Mouse (Mus musculus): Measurements from ENCODE around the gene Edf1. TPM values are rescaled to one million over a fixed set of nuclear protein-coding genes. Genes with fewer than 3 reads are reported as not detected.

The Edf1 gene
- 398 and 454 TPM in 2 replicates for polyA plus RNA-seq (2012; ENCODE audit: insufficient read depth, insufficient read length, missing spikeins)

DNA sequence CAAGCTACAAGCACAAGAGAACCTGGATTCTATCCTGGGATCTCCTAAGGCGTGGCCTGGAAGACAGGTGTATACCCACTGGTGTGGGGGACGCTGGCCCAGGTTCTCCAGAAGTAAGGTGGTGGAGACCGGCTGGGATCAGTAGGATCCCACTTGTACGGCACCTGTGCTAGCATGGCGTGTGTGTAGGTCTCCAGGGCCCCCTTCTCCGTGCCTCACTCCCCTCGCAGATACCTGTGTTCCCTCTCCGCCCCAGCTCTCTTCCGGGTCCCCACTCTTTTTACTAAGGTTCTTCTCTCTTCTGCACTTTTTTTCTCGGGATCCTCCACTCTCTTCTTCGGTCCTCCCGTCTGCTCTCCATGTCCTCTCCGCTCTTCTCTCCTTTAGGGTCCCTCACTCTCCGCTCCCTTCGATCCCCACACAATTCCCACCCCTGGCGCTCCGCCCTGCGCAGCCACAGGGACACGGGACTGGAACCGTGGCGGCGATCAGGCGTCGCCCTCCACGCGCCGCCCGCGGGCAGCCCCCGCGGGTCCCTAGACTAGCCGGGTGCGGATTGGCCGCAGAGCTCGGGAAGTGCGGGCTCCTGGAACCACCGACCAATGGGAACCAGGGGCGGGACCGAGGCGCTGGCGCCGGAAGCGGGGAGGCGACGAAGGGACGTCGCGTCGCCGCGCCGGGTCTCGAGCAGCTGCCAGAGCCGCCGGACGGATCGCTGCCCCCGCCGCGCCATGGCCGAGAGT is at the start of gene Edf1:
Gene Edf1, plus strand, starts transcription at position 627 of the 743 bp plus-strand sequence.
- peak within 1 kb of the TSS; percentile 89 for H3K4me3 ChIP-seq (ENCODE audit: insufficient read depth, low read depth, low read length)
- H3K27ac ChIP-seq (replicated peaks; ENCODE audit: low read depth, low read length), result peak within 1 kb of the TSS; percentile 73
- peaks cover 3% of the 10 kb centered on the region; the same call in 1 of the 2 replicates for H3K4me1 ChIP-seq (ENCODE audit: control insufficient read depth, insufficient read depth, insufficient read length, low read length)

DNA sequence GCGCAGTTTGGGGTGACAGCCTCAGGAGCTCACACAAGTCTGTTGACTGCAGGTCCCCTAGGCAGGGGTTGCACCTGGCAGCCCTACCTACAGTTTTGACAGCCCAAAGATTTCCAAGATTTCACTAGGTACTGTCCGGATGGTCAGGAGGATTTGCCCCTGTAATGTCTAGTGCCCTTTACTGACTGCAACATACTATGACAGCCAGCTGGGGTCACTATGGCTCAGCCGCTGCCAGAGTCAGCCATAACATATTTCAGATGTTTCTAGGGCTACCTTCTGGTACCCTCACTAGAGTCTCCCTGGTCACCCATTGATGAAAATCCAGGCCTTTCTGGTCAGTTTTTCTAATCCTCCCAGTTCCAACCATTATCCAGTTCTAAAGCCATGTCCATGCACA is 47.7 kb upstream of the Edf1 start:
- no peak overlapping the region for H3K27ac ChIP-seq (replicated peaks; ENCODE audit: low read depth, low read length)
- H3K4me3 ChIP-seq (ENCODE audit: insufficient read depth, low read depth, low read length), result no peak overlapping the region
- H3K4me1 ChIP-seq (ENCODE audit: control insufficient read depth, insufficient read depth, insufficient read length, low read length), result no peaks in the 10 kb centered on the region

DNA sequence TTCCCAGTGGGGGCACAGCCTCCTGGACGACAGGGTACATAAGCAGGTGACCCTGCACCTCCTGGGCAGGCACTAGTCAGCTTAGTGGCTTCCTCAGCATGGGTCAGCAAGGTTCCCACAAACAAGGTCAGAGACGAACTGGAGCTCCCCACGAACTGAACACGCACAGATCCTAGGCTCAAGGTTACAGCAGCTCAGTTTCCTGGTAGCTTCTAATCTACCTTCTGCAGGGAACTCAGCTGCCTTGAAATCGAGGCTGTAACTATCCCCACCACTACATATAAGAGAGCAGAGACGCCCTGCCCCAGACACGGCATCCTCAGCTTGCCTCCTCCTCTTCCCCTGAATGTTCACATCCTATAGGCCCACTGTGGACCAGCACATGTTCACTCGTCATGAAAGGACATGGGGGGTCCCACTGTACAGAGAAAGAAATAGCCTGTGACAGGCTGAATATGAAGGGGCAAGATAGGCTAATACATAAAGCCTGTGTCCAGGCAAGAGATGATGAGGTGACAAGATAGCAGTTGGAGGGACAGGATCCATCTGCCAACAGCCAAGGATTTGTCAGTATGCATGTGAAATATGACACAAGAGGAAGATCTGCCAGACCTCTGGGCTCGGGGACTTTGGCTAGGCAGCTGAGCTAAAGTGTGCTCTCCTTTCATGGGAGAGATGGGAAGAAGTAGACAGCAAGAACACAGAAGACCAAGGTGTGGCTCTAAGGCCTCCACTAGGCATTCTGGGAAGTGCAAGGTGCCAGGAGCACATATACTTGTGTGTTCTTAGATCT is 30.9 kb upstream of the Edf1 start:
- Histone ChIP-seq H3K4me3 (ENCODE audit: insufficient read depth, low read depth, low read length) (no peak overlapping the region), H3K4me1 (ENCODE audit: control insufficient read depth, insufficient read depth, insufficient read length, low read length) (no peaks in the 10 kb centered on the region), H3K27ac (replicated peaks; ENCODE audit: low read depth, low read length) (no peak overlapping the region)

DNA sequence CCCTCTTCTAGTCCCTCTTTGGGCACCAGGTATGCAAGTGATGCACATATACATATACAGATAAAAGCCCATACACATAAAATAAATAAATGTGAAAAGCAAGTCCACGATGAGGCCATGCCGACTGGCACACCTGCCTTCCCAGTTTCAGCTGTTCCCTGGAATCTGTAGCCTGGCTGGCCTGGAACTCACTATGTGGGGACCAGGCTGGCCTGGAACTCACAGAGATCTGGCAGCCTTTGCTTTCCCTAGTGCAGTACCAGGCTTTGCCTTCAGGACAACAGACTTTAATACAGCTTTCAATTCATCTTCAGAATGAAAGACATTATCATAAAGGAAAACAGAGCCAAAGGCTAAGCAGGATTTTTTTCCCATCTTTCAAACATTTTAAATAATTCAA is 23.9 kb upstream of the Edf1 start:
- no peak overlapping the region for H3K4me3 ChIP-seq (ENCODE audit: insufficient read depth, low read depth, low read length)
- peaks cover 12% of the 10 kb centered on the region for H3K4me1 ChIP-seq (ENCODE audit: control insufficient read depth, insufficient read depth, insufficient read length, low read length)
- H3K27ac ChIP-seq (replicated peaks; ENCODE audit: low read depth, low read length), result peak overlapping the region; percentile 41

DNA sequence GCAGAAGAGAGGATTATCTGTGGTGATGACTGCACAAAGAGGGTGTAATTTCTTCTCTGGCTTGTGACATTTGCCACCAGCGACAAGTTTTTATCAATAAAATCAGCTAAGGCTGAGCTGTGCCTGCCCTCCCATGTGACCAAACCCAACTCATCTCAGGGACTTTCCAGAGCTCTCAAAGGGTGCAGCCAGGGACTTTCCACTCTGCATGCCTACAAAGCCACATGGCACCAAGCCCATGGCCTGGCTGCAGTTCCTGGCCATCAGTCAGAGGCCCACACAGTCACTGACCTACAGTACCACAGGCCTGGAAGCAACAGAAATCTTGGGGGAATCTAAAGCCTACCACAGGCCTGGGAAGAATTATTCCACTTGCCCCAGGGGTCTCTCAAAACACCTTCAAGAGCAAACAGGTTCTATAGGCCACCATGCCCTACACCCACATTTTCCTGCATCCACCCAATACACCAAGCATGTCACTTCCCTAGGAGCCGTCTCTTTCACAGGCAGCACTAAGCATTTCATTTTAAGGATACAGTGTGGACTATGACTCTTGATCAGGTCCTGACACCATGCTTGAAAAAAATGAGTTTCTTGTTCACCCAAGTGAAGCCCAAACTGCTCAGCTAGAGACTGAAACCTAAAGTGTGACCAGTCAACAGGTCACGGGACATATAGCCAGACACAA is 23.3 kb upstream of the Edf1 start:
- H3K4me1 ChIP-seq (ENCODE audit: control insufficient read depth, insufficient read depth, insufficient read length, low read length), result peaks cover 12% of the 10 kb centered on the region
- no peak overlapping the region for H3K4me3 ChIP-seq (ENCODE audit: insufficient read depth, low read depth, low read length)
- H3K27ac ChIP-seq (replicated peaks; ENCODE audit: low read depth, low read length), result peak overlapping the region; percentile 64

DNA sequence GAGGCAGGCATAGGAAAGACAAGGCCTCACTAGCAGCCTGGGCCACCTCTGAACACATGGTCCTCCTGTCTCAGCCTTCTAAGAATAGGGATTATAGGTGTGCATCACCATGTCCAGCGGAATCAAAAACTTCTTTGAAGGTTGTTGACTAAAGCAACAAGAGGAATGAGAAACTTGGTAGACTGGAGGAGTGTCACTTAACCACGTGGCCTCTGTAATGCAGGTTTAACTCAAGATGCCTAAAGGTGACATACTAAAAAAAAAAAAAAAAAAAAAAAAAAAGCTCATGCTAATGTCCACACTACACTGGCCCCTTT is 22.8 kb upstream of the Edf1 start:
- H3K4me3 ChIP-seq (ENCODE audit: insufficient read depth, low read depth, low read length), result no peak overlapping the region
- H3K27ac ChIP-seq (replicated peaks; ENCODE audit: low read depth, low read length), result peak overlapping the region; percentile 64
- peaks cover 12% of the 10 kb centered on the region for H3K4me1 ChIP-seq (ENCODE audit: control insufficient read depth, insufficient read depth, insufficient read length, low read length)

DNA sequence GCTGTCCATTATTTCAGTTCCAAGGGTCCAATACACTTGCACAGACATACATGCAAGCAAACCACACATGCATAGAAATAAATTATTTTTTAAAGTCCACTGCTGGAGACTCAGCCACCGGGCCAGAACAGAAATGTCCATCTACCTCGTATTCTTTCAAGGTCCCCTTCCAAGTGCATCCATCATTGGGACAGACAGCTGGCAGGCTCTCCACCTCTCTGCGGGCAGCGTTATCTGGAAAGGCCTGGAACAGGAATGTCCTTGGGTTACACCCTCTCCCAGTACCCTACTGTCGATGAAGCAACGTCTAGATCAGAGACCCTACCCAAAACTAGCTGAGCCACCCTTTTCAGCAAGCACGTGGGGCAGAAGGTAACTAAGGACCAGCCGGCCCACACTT is 21.1 kb upstream of the Edf1 start:
- Histone ChIP-seq H3K4me3 (ENCODE audit: insufficient read depth, low read depth, low read length) (no peak overlapping the region), H3K27ac (replicated peaks; ENCODE audit: low read depth, low read length) (peak overlapping the region; percentile 66; the same call in 1 of the 2 replicates), H3K4me1 (ENCODE audit: control insufficient read depth, insufficient read depth, insufficient read length, low read length) (peaks cover 18% of the 10 kb centered on the region)

DNA sequence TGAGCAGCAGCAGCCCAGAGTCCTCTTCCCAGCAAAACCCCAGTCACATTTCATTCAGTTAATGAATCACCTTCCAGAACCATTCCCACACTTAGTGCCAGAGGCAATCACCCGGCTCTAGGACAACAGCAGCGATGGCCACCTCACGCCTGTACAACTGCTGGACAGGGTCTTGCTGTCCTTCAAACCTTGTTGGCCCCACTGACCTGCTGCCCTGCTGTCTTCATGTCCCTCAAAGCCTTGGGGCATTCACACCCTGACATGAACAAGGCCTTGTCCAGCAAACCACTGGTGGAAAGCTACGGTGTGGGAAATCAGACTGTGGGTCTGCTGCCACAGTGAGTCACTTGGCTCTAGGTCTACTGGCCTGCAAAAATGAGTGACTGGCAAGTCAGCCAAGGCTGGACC is 17.1 kb upstream of the Edf1 start:
- no peak overlapping the region for H3K4me3 ChIP-seq (ENCODE audit: insufficient read depth, low read depth, low read length)
- peak overlapping the region; percentile 6; the same call in 1 of the 2 replicates for H3K27ac ChIP-seq (replicated peaks; ENCODE audit: low read depth, low read length)
- peaks cover 23% of the 10 kb centered on the region for H3K4me1 ChIP-seq (ENCODE audit: control insufficient read depth, insufficient read depth, insufficient read length, low read length)

DNA sequence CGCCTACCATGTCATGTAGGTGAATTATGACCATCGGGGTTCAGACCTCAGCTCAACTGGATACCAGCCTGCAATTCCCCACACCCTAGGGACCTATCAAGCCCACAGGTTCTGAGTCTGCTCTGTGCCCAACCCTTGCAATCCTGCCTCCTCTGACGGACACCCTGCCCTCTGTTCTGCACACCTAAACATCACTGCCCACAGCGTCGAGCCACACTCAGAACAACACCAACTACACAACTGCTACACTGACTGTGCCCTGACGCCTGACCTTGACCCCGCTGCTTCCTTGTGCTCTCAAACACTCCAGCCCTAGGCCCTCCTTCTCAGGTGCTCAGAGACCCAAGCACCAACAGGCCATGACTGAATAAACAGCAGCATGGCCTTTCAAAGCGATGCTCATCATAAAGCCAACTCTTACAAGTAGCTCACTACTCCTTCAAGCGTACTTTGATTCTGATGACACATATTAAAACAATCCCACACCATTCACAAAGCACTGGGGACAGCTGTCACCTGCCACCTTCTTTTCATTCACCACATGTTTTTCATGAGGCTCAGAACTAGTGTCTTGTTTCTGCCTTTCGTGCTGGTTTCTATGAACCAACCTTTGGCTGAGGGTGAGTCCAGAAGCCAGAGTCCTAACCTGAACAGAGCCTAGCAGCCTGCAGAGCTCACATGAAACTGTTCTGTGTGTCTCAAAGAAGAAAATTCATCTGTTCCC is 15.8 kb upstream of the Edf1 start:
- H3K4me1 ChIP-seq (ENCODE audit: control insufficient read depth, insufficient read depth, insufficient read length, low read length), result peaks cover 24% of the 10 kb centered on the region
- no peak overlapping the region for H3K4me3 ChIP-seq (ENCODE audit: insufficient read depth, low read depth, low read length)
- no peak overlapping the region for H3K27ac ChIP-seq (replicated peaks; ENCODE audit: low read depth, low read length)

DNA sequence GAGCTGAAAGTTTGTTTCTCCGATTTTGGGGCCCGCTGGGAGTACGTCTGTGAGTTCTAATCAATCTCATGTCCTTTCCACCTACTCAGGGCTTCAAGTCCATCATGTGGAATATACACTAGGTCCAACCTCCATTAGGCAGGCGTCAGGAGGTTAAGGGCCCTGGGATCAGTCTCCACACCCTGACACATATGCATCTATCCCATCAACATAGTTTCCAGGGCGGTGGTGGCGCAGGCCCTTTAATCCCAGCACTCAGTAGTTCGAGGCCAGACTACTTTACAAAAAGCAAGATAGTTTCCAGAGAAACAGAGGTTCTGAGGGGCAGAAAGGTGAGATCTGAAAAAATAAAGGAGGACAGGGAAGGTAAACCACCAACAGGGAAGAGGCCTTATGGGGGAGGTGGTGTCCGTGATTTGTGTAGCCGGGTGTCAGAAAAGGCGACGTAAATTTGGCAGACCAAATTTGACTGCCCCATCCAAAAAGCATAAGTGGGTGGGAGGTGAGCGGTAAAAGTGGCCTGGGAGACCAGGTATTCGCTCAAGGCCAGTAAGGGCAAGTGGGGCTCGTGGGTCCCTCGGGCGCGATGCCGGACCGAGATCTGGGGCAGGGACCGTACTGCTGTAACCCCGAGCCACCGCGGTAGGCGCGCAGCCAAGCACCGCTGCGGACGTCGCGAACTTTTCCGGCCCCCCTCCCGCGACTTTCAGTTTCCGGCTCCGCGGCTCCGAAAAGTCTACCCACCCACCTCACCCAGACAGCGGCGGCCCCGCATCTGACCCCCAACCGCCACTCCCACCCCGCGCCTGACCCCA is 11.4 kb upstream of the Edf1 start:
- H3K4me1 ChIP-seq (ENCODE audit: control insufficient read depth, insufficient read depth, insufficient read length, low read length), result peaks cover 21% of the 10 kb centered on the region
- H3K27ac ChIP-seq (replicated peaks; ENCODE audit: low read depth, low read length), result peak overlapping the region; percentile 73
- H3K4me3 ChIP-seq (ENCODE audit: insufficient read depth, low read depth, low read length), result peak overlapping the region; percentile 72

DNA sequence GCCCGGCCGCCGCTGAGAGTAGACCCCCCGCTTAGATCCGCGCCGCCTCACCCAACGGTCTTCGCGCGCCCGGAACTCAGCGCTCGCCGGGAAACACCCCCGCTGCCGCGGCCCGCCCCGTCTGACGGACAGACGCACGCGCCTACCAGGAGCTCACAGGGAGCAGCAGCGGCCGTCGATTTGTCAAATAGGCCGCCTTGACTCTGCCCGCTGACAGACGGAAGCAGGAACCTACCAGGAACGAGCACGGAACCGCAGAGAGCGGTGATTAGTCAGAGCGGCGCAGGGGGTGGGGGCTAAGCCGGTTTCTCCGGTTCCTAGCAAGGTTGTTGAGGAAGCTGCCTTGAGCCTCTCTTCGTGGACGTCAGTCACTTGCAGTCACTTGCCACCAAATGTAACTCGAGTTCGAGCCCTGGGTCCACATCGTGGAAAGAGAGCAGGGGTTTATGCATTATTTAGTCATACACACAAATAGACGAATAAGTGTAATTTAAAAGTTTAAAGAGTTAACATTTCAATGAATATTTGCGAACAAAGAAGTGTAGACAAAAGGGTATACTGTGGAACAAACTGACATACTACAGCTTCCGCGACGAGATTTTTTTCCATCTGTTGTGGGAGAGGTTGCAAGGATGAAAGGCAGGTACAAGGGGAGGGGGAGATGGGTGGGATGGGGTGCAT is 10.7 kb upstream of the Edf1 start, which contains the start of gene Traf2:
Gene Traf2, minus strand, starts transcription at position 130 of the 681 bp plus-strand sequence.
- peak within 1 kb of the TSS; percentile 73 for H3K27ac ChIP-seq (replicated peaks; ENCODE audit: low read depth, low read length)
- H3K4me1 ChIP-seq (ENCODE audit: control insufficient read depth, insufficient read depth, insufficient read length, low read length), result peaks cover 17% of the 10 kb centered on the region
- peak within 1 kb of the TSS; percentile 72 for H3K4me3 ChIP-seq (ENCODE audit: insufficient read depth, low read depth, low read length)

DNA sequence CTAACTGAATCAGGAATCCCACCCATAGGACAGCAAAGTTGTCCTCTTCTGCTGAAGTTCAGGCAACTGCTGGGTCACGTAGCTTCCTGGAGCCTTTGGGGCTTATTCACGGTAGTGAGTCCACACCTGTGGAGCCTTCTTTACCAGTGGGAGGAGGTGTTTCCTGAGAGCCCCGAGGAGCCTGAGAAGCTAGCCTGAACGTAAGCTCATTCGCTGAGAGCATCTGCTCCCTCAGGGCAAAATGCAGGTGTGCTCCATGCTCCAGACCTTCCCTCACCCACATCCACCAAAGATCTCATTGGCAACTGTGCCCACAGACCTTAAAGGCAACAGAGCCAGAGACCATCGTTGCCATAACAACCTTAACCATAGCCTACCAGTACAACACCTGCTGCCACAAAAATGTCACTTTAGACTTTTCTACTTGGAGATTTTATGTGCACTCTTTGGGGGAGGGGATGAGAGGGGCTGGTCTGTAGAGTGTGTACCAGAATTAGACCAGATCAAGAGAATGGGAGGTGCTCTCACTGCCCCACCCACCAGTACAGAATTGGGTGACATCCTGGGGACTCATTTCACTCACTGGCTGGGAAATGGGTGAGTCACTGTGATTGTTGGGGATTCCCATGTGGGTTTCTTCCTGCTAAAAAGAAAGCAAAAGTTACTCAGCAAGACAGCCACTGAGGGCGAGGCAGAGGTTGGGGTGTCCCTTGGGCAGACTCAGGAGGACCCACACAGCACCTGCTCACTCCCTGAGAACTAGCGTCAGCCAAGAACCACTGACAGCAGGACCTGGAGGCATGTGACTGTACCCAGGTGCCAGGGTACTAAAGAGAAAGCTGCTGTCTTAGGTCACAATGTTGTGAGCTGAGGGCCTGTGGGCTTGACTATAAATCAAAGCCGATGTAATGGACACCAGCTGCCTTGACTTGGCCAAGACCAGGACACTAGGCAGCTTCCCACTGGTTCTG is 8.3 kb upstream of the Edf1 start:
- Histone ChIP-seq H3K27ac (replicated peaks; ENCODE audit: low read depth, low read length) (peak overlapping the region; percentile 52), H3K4me1 (ENCODE audit: control insufficient read depth, insufficient read depth, insufficient read length, low read length) (peaks cover 11% of the 10 kb centered on the region; the same call in 1 of the 2 replicates), H3K4me3 (ENCODE audit: insufficient read depth, low read depth, low read length) (no peak overlapping the region)

DNA sequence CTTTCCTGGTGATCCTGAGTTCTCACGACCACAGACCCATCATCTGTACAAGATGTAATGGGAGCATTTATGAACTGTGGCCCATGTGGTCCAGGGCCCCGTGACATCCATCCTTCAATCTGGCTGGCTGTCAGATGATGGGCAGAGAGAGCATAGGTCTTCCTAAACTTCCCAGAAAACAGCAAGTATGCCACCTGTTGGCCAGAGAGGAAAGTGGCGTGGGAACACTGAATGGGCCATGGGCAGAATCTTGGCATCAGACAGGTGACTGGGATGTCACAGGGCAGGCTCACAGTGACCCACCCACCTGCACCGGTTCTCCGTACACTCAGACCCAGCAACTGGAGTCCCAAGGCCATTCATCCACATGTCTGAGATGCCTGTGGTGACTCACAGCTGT is 6.5 kb upstream of the Edf1 start:
- Histone ChIP-seq H3K27ac (replicated peaks; ENCODE audit: low read depth, low read length) (no peak overlapping the region), H3K4me1 (ENCODE audit: control insufficient read depth, insufficient read depth, insufficient read length, low read length) (peaks cover 5% of the 10 kb centered on the region; the same call in 1 of the 2 replicates), H3K4me3 (ENCODE audit: insufficient read depth, low read depth, low read length) (no peak overlapping the region)
